Mouse (Mus musculus): Measurements from ENCODE around the gene Nr1h3. TPM values are rescaled to one million over a fixed set of nuclear protein-coding genes. Genes with fewer than 3 reads are reported as not detected.

The Nr1h3 gene
- total RNA-seq, 1 experiment from 2014 or later, result not detected

DNA sequence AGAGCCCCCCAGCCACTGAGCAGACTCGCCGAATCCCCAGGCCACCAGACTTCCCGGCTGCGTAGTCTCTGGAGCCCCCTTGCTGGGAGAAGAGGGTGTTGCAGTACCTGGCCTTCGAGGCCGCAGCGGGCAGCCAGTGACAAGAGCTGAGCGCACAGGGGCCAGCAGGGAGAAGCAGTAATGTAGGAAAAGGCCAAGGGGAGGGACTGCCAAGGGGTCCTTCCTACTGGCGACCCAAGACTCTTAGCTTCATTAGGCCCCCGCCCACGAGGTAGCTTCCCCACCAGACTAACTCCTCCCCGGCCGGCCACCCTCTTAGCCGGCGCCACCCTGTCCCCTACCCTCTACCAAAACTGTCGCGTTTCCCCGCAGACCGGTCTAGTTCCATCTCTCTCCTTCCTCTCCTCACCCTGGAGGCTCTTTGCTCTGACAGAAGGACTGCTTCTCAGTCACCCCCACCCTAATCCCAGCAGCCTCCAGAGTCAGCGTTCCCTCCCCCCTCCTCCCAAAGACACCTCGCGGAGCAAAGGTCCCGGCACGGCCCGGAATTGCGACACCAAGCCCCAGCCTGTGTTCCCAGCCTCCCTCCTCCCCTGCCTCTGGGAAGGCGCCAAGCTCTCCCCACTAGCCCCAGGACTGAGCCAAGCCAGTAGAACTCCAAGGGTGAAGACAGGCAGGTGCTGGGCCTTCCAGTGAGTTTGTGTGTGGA lies 7.9 kb downstream of the Nr1h3 start:
- peak; percentile 94 to 95 for ATAC-seq (replicated peaks in 1 of 2; ENCODE audit: insufficient read depth in 1 of 2, low FRiP score in 2 of 2, low TSS enrichment in 1 of 2, low read depth in 1 of 2, poor library complexity in 2 of 2, severe bottlenecking in 2 of 2)

DNA sequence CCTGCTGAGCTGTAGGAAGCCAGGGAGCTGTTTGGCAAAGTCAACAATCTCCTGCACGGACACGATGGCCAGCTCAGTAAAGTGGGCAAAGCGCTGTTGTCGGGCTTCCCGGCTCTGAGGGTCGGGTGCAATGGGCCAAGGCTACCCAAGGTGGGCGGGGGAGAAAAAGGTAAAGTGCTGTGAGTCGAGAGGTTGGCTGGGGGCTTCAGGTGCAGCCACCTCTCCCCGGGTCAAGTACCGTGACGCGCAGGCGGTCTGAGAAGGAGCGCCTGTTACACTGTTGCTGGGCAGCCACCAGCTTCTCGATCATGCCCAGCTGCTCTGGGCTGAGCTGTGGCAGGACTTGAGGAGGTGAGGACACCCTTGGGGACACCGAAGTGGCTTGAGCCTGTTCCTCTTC lies 12.1 kb downstream of the Nr1h3 start:
- ATAC-seq (replicated peaks in 1 of 2; ENCODE audit: insufficient read depth in 1 of 2, low FRiP score in 2 of 2, low TSS enrichment in 1 of 2, low read depth in 1 of 2, poor library complexity in 2 of 2, severe bottlenecking in 2 of 2), result no peak

DNA sequence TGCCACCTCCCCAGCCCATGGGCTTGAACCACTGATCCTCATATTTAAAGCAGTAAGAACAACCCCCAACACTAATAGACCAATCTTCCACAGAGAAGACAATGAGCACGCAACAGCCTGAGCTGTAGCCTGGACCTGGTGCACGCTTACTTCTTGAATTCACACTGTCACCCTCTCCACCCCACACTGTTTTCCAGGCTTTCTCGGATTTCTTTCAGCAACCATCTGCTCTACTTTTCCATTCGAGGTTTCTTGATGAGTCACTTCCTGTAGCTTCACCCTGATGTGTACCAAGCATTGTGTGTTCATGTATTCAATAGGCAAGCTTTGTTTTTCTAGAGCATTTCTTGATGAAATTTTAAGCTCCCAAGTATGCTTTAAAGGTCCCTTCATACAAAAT lies 15.2 kb downstream of the Nr1h3 start:
- no peak for ATAC-seq (replicated peaks in 1 of 2; ENCODE audit: insufficient read depth in 1 of 2, low FRiP score in 2 of 2, low TSS enrichment in 1 of 2, low read depth in 1 of 2, poor library complexity in 2 of 2, severe bottlenecking in 2 of 2)

DNA sequence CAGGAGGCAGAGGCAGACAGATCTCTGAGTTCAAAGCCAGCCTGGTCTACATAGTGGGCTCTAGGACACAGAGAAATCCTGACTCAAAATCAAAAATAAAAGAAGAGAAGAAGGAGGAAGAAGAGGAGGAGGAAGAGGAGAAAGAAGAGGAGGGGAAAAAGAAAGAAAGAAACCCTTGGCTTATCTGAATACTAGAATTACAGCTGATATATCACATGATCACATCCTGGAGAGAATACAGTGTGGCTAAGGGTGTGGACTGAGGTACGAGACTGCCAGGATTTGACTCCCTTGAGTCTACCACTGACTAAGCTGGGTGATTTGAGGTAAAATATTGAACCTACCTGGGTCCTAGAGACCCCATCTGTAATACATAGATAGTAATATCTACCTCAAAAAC lies 16.4 kb downstream of the Nr1h3 start:
- ATAC-seq (replicated peaks in 1 of 2; ENCODE audit: insufficient read depth in 1 of 2, low FRiP score in 2 of 2, low TSS enrichment in 1 of 2, low read depth in 1 of 2, poor library complexity in 2 of 2, severe bottlenecking in 2 of 2), result no peak

DNA sequence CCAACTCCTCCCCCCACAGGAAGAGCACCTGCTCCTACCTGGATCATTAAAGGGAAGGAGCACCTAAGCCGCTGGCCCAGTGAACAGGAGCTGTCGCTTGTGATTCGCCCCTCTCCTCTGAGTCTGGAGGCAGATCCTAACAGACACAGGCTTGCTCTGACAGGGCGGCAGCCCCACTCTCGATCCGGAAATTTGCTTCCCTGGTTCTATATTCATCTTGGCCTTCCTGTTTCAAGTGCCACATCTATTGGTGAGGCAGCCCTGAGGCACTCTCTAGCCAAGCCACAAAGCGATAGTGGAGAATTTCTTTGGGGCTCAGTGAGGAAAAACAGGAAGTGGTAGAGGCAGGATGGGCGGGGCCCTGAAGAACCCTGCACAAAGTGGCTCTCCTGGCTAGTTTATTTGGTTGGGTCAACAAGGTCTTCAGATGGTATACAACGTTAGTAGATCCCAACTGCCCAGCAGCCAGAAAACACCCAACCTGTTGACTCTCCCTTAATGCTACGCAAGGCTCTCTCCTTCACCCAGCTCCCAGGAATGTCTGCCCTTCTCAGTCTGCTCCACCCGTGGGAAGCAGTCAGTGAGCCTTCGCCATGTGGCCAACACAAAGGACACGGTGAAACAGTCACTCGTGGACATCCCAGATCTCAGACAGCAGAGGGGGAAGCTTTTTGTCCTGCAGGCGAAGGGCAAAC lies 18.8 kb downstream of the Nr1h3 start, which contains the start of gene Madd:
Gene Madd (minus strand): TSS at position 127 of the 695 bp plus-strand sequence.
- peak; percentile 73 to 74 for ATAC-seq (replicated peaks in 1 of 2; ENCODE audit: insufficient read depth in 1 of 2, low FRiP score in 2 of 2, low TSS enrichment in 1 of 2, low read depth in 1 of 2, poor library complexity in 2 of 2, severe bottlenecking in 2 of 2)

DNA sequence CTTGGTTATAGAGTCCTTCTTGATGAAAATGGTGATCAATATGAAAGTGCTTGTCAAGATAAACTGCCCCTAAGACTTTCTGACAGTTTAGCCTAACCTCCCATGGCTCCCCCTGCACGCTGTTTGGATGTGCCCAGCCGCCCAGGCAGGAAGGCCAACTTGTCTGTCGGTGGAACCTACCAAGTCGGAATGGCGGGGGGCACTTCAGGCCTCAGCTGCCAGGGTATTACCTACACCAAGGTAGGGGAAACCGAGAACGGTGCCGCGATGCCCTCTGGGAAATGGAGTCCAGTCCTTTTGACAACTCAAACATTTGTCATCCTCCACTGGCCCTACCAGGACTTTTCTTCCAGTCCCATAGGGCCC lies 19.5 kb downstream of the Nr1h3 start:
- peak; percentile 87 to 90 for ATAC-seq (replicated peaks in 1 of 2; ENCODE audit: insufficient read depth in 1 of 2, low FRiP score in 2 of 2, low TSS enrichment in 1 of 2, low read depth in 1 of 2, poor library complexity in 2 of 2, severe bottlenecking in 2 of 2)

DNA sequence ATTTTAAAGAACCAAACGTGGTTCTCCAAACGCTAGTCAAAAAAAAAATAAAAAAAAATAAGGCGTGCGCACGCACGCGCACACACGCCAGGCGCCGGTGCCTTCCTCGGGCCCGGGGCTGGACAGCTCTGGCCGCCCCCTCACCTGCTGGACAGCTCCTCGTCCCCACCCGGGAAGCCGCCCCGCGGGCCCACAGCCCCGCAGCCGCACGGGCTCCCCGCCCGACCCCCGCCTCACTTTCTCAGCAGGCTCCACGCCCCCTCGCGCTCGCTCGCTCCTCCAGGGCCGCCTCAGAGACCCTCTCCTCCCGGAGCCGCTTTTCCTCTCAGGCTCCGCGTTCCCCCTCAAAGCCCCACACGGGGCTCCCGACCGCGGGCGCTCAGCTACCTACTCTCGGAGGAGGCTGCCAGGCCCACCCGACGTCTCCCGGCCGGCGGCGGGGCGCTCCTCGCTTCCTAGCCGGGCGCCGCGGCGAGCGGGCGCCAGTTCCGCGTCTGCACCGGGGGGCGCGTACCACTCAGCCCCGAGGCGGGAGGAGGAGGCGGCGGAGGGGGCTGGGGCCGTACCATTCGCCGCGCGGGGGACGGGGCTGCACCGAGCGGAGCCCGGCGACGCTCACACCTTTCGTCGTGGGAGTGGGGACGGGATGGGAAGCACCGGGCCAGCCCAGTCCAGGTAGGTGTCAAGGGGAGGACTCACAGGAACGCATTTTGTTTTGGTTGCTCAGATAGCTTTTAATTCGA lies 20.1 kb downstream of the Nr1h3 start:
- peak; percentile 24 to 59; a peak in 3 of 4 replicates for ATAC-seq (replicated peaks in 1 of 2; ENCODE audit: insufficient read depth in 1 of 2, low FRiP score in 2 of 2, low TSS enrichment in 1 of 2, low read depth in 1 of 2, poor library complexity in 2 of 2, severe bottlenecking in 2 of 2)

DNA sequence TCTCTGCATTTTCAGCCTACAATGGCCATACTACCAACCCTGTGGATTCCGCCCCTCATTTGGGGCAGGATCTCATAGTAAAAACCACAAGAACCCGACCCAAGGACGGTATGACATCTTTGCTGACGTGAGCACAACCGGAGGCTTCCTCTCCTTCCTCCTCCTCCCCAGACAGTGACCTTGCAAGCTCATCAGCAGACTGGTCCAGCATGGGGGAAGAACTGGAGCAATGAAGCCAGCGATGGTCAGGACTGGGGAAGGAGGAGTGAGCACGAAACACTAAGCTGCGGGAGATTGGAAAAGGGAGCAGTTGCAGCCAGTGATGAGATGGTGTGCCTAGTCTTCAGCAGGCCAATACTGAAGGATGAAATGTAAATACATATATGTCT lies 20.6 kb downstream of the Nr1h3 start:
- peak in 1 of 2 experiments; percentile 10; a peak in 1 of 4 replicates for ATAC-seq (replicated peaks in 1 of 2; ENCODE audit: insufficient read depth in 1 of 2, low FRiP score in 2 of 2, low TSS enrichment in 1 of 2, low read depth in 1 of 2, poor library complexity in 2 of 2, severe bottlenecking in 2 of 2)

DNA sequence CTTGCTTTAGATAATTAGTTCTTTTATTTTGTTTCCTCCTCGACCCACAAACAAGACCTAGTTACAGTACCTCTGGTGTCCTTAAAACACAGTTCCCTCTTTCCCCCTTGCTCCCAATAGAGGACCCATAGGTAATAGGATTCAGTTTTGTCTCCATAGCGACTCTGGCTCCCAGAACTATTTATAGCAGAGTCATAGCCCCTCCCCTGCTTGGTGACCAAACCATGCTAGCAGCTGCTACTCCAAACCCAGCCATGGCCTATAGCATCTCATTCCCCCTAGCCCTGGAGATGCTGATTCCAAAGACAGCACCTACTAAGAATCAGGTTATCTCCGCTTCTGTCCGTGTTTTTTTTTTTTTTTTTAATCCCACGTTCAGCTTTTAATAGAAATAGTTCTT lies 21.9 kb downstream of the Nr1h3 start:
- ATAC-seq (replicated peaks in 1 of 2; ENCODE audit: insufficient read depth in 1 of 2, low FRiP score in 2 of 2, low TSS enrichment in 1 of 2, low read depth in 1 of 2, poor library complexity in 2 of 2, severe bottlenecking in 2 of 2), result no peak

DNA sequence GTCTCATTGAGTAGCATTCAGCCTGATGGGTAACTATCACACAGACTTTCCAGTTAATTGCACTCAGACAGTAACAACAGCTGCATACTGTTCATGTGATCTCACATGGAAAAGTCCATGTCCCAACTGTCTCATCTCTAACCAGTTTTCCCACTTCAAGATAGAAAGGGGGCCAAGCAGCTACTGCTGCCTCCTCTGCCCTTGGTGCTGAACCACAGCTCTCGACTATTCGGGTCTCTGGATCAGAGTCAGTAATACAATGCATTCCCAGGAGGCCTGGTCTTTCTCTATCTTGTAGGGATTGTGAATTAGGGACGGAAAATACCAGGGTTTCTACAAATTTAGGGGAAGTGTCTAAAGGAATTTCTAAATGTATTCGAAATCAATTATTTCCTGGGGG lies 22.8 kb downstream of the Nr1h3 start:
- ATAC-seq (replicated peaks in 1 of 2; ENCODE audit: insufficient read depth in 1 of 2, low FRiP score in 2 of 2, low TSS enrichment in 1 of 2, low read depth in 1 of 2, poor library complexity in 2 of 2, severe bottlenecking in 2 of 2), result no peak

DNA sequence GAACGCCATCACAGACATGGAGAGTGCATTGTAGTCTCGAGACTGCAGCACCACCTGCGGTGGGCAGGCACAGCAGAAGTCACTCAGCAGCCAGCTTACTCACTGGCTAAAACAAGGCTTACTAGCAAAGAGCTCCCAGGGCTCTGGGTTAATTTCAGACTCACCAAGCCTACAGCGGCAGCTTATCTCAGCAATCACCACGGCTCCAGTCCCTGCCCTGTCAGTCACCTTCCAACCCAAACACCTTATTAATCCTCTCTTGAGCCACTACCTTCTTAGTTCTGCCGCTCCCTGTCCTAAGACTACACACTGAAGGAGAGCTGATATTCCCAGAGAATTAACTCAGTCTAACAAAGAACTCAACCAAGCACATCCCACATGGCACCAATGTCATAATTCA lies 26.4 kb downstream of the Nr1h3 start:
- no peak for ATAC-seq (replicated peaks in 1 of 2; ENCODE audit: insufficient read depth in 1 of 2, low FRiP score in 2 of 2, low TSS enrichment in 1 of 2, low read depth in 1 of 2, poor library complexity in 2 of 2, severe bottlenecking in 2 of 2)

DNA sequence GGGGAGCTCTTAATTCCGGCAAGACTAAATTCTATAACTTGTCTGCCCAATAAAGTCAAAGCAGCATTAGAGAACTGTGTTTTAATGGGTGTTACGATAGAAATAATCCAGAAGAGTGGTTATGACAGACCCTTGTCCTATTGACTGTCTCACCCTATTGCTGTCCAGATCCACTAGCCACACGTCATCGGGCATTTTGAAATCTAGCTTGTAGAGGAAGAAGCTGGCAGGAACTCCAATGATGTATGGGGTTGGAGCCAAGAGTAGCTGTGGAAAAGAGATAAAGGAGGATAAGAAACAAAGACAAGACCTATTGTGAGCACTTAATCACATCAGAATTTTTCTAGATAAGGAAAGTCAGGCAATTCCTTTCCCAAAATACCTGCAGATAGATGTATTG lies 27.1 kb downstream of the Nr1h3 start:
- ATAC-seq (replicated peaks in 1 of 2; ENCODE audit: insufficient read depth in 1 of 2, low FRiP score in 2 of 2, low TSS enrichment in 1 of 2, low read depth in 1 of 2, poor library complexity in 2 of 2, severe bottlenecking in 2 of 2), result no peak

DNA sequence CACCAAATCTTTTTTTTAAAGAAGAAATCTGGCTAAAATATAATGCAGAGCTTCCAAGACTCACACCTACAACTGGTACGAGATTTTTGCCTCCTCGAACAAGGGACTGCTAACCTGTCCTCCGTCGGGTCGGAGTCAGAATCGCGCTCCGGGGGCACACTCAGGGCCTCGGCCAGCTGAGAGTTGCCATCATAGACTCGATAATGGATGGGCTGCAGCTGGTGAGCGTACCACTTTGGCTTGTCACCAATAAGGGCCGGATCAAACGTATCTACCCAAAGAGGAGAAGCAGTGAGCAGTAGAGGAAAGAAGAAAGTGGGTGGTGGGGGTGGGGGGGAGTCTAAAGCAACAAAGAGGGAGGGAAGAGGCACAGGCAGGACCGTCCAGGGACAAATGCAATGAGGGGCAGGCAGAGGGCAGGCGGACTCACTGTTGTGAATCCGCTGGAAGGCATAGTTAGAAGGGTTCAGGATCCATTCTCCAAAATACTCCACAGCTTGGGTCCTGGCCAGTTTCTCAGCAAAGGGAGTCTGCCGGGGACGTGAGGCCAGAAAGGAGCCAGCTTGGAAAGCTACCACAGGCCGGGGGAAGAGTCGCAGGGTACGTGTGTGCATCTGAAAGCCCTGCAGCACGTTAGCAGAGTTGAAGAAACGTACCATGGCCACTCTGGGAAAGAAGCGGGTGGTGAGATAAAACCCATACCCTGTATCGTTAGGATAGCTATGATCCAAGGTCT lies 32.9 kb downstream of the Nr1h3 start:
- no peak for ATAC-seq (replicated peaks in 1 of 2; ENCODE audit: insufficient read depth in 1 of 2, low FRiP score in 2 of 2, low TSS enrichment in 1 of 2, low read depth in 1 of 2, poor library complexity in 2 of 2, severe bottlenecking in 2 of 2)

DNA sequence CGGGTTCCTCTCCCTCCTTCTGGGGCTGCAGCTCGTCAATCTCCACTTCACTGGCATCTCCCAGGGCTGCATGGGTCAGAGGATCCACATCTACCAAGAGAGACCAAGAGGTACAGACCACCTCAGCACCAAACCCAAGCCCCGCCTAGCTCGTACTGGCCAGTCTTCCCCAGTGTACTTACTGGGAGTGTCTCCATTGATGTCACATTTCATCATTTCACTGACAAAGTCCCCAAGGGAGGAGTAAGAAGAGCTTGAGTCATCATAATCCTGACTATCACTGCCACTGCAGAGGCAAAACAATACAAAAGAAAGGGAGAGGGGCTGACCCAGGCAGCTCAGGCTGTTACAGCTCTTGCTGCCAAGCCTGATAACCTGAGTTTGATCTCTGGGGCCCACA lies 35.0 kb downstream of the Nr1h3 start:
- no peak for ATAC-seq (replicated peaks in 1 of 2; ENCODE audit: insufficient read depth in 1 of 2, low FRiP score in 2 of 2, low TSS enrichment in 1 of 2, low read depth in 1 of 2, poor library complexity in 2 of 2, severe bottlenecking in 2 of 2)

DNA sequence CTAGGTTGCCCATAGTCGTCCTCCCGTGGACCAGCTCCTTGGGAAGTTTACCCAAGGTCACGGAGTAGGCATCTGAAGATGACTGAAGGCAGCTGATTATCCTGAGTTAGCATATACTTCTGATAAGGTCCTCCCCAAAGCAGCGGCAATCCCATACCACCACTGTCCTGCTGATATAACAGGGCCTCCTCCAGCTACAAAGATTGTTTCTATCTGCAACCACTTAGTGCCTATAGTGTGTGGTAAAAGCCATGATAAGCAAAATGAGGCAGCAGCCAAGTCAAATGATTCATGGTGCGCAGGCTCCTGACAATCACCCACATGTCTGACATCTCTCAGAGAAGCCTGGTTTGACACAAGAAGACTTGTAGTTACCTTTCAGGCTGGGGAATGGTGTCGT lies 37.6 kb downstream of the Nr1h3 start:
- ATAC-seq (replicated peaks in 1 of 2; ENCODE audit: insufficient read depth in 1 of 2, low FRiP score in 2 of 2, low TSS enrichment in 1 of 2, low read depth in 1 of 2, poor library complexity in 2 of 2, severe bottlenecking in 2 of 2), result no peak

DNA sequence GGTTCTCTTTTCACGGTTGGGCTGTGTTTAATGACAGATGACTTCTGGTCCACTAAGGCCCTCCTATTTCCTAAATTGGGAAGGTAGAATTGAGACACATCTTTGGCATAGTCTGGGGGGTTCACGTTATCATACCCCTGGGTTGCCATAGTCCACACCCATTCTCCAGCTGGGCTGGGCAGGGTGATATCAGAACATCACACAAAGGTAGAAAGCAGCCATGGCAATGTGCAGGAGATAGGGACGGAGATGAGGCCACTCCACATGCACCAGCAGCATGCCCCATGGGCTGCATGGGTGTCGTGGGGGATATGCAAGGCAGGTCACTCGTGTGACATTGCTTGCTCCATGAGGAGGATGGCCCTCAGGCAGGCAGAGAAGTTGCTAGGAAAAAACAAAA lies 39.1 kb downstream of the Nr1h3 start:
- ATAC-seq (replicated peaks in 1 of 2; ENCODE audit: insufficient read depth in 1 of 2, low FRiP score in 2 of 2, low TSS enrichment in 1 of 2, low read depth in 1 of 2, poor library complexity in 2 of 2, severe bottlenecking in 2 of 2), result 0 out of 4 replicates have a peak, but pooled peaks of 1 of the 2 experiments have one; percentile 3

DNA sequence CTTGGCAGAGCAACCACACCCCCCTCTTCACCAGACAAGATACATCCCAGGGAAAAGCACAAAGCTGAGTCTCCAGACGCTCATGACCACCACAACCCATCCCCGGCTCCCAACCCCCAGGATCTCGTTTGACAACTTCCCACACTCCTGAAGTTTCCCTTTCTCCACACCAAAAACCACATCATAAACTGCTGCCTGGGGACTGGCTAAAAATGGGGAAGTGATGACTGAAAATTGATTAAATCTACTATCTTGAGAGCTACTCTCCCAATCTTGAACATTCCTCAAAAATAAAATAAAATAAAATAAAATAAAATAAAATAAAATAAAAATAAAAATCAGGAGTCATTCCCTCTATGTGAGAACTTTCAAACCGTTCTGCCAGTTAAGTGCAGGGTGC lies 39.7 kb downstream of the Nr1h3 start:
- no peak for ATAC-seq (replicated peaks in 1 of 2; ENCODE audit: insufficient read depth in 1 of 2, low FRiP score in 2 of 2, low TSS enrichment in 1 of 2, low read depth in 1 of 2, poor library complexity in 2 of 2, severe bottlenecking in 2 of 2)

DNA sequence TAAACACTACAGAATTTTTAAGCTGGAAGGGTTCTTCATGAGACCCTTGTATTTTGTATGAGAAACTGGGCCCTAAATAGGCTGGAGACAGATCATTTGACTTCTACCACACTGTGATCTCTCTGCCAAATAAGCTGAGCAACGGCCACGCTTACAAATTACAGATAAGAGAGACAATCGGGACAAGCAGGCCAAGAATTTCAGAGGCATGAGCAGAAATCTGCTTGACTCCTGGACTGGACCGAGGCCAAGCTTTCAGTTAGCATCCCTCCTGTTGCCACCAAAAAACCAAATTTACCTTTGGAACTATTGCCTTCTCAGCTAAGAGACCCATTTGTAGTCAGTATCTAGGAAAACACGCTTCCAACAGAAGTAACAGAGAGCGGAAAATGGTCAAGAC lies 42.0 kb downstream of the Nr1h3 start:
- ATAC-seq (replicated peaks in 1 of 2; ENCODE audit: insufficient read depth in 1 of 2, low FRiP score in 2 of 2, low TSS enrichment in 1 of 2, low read depth in 1 of 2, poor library complexity in 2 of 2, severe bottlenecking in 2 of 2), result no peak
